Mouse (Mus musculus): ENCODE results near the gene Frmd8.

- TF ChIP-seq CTCF (IDR thresholded peaks at IDR 0.05; ENCODE audit: low read depth, low read length) (no peak), POLR2A (IDR thresholded peaks at IDR 0.05; ENCODE audit: extremely low read depth, insufficient read depth, low read length) (no peak)
Measured at GRCm38 (mm10) chr19:5911430-5912102, 36.5 kb upstream of the Frmd8 start.

All from liver, adult 2 months (tissue).